Mouse (Mus musculus) forelimb bud, embryonic 11.5 days (tissue): ENCODE measurements at regions not wholly inside any gene's neighbourhood (a gene's known extent, or its start where the extent isn't known, plus 50 kb on each side); places are given as distances from the start of the nearest gene placed in this dataset.

Source experiments
- DNase-seq: peaks from one replicate; pipeline ENCODE4 v3.0.0-alpha.2; 2012; ENCODE audit warnings: low read depth, low spot score

DNA sequence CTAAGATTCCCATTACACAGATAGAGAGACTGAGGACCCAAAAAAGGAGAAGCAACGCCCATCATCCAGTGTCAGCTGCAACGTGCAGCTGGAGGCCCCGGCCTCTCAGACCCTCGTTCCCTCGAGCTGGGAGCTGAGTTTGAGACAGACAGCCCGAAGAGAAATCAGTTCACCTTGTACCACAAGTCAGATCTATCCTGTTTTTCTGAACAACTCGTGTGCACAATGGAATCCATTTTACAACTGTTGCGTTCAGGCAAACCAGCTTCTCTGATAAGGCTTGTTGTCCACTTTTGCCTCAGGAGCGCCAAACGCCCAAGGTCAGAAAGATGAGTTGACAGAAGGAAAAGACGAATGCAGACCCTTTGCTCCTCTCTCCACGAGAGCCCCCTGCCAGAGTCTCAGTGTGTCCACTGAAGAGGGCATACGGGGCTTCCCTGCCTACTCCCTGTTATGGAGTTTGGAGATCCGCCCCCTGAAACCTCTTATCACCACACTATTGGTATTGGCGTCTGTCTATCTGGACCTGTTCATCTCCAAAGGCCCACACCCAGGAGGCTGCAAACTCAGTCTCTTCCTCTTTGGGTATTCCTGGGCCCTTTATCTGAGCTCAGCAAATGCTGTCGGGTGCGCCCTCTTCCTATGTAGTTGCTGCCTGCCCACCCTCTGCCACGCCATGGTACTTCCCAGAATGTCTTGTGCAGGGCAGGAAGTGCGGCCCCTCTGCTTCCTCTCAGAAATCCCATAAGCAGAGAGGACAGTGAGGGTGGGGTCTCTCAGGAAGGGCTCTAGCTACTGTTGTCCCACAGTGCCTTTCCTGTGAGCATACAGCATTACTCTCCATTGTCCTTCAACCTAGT is 57.7 kb upstream of the Zmiz1 start:
- no peak for DNase-seq

DNA sequence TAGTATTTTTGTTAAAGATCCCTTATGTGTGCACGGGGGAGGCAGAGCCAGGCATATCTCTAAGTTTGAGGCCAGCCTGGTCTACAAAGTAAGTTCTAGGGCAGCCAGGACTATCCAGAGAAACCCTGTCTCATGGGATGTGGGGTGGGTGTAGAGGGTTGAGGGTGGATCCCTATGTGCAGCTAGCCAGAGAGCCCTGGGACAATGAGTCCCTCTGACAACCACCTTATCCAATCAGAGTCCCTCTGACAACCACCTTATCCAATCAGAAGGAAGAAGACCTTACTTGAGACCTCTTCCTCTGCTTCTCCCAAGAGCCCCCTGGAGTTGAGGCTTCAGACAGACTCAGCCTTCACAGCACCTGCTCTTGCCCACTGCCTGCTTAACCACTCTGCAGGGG is 56.6 kb upstream of the Zmiz1 start:
- no peak for DNase-seq

DNA sequence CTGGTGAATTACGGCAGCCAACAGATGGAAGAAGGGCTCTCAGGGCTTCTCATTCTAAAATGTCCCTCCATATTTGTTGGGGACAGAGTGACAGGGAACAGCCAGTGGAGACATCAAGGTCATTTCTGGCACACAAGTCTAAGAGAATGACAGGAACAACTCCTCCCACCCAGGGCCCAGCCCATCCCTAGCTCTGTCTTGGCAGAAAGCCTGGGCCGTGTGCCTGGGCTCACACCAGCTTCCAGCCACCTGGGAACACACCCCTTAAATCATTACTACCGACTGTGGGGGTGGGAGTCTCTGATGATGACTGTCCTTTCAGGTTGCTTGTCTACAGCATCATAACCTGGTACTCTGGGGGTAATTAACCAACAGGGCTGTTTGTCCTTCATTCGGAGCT is 53.8 kb upstream of the Zmiz1 start:
- no peak for DNase-seq

DNA sequence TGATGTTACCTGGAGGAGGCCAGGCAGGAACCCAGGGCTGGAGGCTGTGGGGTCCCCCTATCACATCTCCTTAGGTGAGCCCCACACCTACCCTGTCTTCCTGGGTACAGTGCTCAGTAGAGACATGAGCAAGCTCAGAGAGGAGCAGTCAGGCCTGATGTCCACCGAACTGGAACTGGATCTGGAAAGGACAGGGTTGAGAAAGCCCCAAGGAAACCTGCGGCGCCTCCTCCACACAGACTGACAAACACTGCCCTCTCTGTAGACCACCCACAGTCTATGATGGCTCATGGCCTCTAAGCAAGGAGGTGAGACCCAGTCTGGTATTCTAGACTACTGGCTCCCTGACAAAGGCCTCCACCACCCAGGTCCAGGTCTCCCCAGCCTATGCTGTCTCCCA is 52.9 kb upstream of the Zmiz1 start:
- DNase-seq, result no peak

DNA sequence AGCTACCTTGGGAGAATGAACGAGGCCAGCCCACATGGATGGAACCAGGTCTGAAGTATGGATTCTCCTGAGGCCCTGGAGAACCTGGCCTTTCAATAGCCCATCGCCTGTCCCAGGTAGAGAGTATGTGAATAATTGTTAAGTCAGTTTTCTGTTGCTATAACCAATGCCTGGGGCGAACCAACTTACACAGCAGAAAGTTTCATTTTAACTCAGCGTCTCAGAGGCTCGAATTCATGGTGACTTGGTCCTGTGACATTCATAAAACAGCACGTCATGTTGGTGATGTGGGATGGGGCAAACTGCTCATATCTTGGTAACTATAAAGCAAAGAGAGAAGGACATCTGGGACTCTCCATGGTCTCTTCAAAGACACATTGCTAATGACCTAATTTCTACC is 52.4 kb upstream of the Zmiz1 start:
- no peak for DNase-seq

DNA sequence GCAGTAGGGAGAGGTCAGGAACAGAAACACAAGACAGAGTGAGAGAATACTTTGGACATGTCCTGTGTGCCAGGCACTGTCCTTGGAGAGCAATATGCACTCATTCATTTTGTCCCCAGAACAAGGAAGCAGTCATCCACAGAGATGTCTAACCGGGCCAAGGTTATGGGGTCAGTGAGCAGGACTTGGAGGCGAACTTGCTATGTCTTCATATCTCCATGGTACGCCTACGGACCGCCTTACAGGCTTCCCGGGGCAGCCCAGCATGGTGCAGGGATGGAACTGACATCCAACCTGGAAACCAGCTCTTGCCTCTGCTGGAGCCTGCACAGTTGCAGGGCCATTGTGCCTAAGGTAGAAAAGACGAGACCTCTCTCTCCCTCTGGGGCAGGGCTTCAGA is 51.9 kb upstream of the Zmiz1 start:
- no peak for DNase-seq
